Mouse (Mus musculus): Measurements from ENCODE around the gene Gm43064.

DNA sequence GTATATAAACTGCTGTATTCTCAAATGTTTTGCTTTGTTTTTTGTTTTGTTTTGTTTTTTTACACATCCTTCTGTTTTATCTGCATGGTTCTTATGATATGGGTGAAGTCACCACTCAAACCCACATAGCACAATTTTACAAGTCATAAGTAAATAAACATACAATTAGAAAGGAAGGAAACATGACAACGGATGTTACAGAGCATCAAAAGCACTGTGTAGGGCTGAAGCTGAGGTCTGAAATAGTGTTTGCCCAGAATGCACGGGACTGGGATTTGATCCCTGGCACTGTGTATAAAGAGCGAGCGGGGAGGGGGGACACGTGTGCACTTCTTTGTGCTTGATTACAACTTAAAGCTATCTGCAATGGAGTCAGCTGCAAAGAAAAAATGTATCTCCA is 28.6 kb upstream of the Gm43064 start:
- TF ChIP-seq CTCF (IDR thresholded peaks at IDR 0.05; ENCODE audit: borderline replicate concordance, insufficient read depth, low read length) = no peak
- no peak for TF ChIP-seq POLR2A (IDR thresholded peaks at IDR 0.05; ENCODE audit: low read depth, low read length)
